Mouse (Mus musculus): Measurements from ENCODE around the gene Defa2. TPM values are rescaled to one million over a fixed set of nuclear protein-coding genes. Genes with fewer than 3 reads are reported as not detected.
"Not testable (repeated sequence)": the region's sequence is repeated elsewhere in the genome, so short reads cannot be mapped to it uniquely, and the experiment has no call there.

Gene Defa2
- total RNA-seq (2021): not detected
- long read RNA-seq, experiment 1: 0 reads
- long read RNA-seq, experiment 2: 0 reads

DNA sequence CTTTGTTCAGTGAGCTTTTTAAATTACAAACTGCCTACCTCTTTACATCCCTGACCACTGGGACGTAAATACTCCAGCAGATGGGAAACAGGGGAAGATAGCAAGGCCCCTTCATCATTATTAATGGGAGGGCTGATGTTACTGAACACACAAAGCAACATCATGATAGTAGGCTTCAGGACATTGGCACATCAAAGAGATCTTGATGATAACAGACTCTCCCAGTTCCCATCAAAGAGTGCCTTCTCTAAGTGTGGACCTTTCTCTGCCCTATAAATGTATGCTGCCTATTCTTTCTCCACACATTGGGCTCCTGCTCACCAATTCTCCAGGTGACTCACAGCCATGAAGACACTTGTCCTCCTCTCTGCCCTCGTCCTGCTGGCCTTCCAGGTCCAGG is at the start of gene Defa2:
Defa2 (plus strand) TSS at position 301 of the 400 bp plus-strand sequence.
- DNase-seq; intact Hi-C loops (cut with DNase I; ENCODE audit: low total_unique reads): not testable (repeated sequence)

DNA sequence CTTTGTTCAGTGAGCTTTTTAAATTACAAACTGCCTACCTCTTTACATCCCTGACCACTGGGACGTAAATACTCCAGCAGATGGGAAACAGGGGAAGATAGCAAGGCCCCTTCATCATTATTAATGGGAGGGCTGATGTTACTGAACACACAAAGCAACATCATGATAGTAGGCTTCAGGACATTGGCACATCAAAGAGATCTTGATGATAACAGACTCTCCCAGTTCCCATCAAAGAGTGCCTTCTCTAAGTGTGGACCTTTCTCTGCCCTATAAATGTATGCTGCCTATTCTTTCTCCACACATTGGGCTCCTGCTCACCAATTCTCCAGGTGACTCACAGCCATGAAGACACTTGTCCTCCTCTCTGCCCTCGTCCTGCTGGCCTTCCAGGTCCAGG is 13.2 kb downstream of the Defa2 start, which contains the start of gene Defa33:
Defa33 (plus strand) TSS at position 301 of the 400 bp plus-strand sequence.
- intact Hi-C loops (cut with DNase I; ENCODE audit: low total_unique reads); DNase-seq: not testable (repeated sequence)

DNA sequence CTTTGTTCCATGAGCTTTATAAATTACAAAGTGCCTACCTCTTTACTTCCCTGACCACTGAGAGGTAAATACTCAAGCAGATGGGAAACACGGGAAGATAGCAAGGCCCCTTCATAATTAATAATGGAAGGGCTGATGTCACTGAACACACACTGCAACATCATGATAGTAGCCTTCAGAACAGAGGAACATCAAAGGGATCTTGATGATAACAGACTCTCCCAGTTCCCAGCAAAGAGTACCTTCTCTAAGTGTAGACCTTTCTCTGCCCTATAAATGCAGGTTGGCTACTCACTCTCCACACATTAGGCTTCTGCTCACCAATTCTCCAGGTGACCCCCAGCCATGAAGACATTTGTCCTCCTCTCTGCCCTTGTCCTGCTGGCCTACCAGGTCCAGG is 48.8 kb downstream of the Defa2 start, which contains the start of gene Defa36:
Defa36 (plus strand) TSS at position 301 of the 400 bp plus-strand sequence.
- intact Hi-C loops (cut with DNase I; ENCODE audit: low total_unique reads); DNase-seq: not testable (repeated sequence)

Other genes starting within 250 kb of the Defa2 start
- gene Defa30, start 243.9 kb upstream of the Defa2 start, total RNA-seq (2021): not detected
- gene Defa22, start 216.2 kb upstream of the Defa2 start, total RNA-seq (2021): not detected
- not detected for gene Defa31, start 186.9 kb upstream of the Defa2 start, total RNA-seq (2021)
- not detected for gene Gm15293, start 177.0 kb upstream of the Defa2 start, total RNA-seq (2021)
- not detected for gene Gm15292, start 128.8 kb upstream of the Defa2 start, total RNA-seq (2021)
- gene Defa27, start 63.0 kb upstream of the Defa2 start, total RNA-seq (2021): not detected
- gene Defa29, start 51.5 kb upstream of the Defa2 start, total RNA-seq (2021): not detected
- not detected for gene Defa33, start 13.3 kb downstream of the Defa2 start, total RNA-seq (2021)
- gene Defa36, start 48.9 kb downstream of the Defa2 start, total RNA-seq (2021): not detected
- not detected for gene Gm7849, start 78.0 kb downstream of the Defa2 start, total RNA-seq (2021)
- gene Defa20, start 130.7 kb downstream of the Defa2 start, total RNA-seq (2021): not detected
- gene Defa32, start 150.5 kb downstream of the Defa2 start, total RNA-seq (2021): not detected
- gene Defa37, start 186.9 kb downstream of the Defa2 start, total RNA-seq (2021): not detected
- not detected for gene Defa28, start 204.5 kb downstream of the Defa2 start, total RNA-seq (2021)
- gene Gm7861, start 216.0 kb downstream of the Defa2 start, total RNA-seq (2021): not detected
- gene Defa26, start 239.7 kb downstream of the Defa2 start, total RNA-seq (2021): not detected

All from gastrocnemius, postnatal 14 days (tissue).